In genomic region chr4:58064721-58065120, GRCm38 (mm10) we compare ENCODE assay signal across 29 mouse cellular contexts. TPM values are rescaled to one million over a fixed set of nuclear protein-coding genes. Genes with fewer than 3 reads are reported as not detected.
DNase-seq lines count a peak whose midpoint lies in the region; ATAC-seq lines count a peak whose summit lies in the region.
"Had no signal": no experiment of that assay in that cellular context is flagged by ENCODE, and none has a peak within 500 bp of the region (broad histone marks: within the 10 kb centered on the region; RNA-seq: fewer than 3 reads in every experiment).

No protein-coding gene starts in this region.

- H3K27ac ChIP-seq in intestine, embryonic 15.5 days, result no peak overlapping the region
- no peak overlapping the region for H3K27ac ChIP-seq in forebrain, embryonic 15.5 days (replicated peaks)
- H3K27ac ChIP-seq: embryonic facial prominence, embryonic 12.5 days; embryonic facial prominence, embryonic 15.5 days; hindbrain, embryonic 10.5 days; hindbrain, embryonic 13.5 days had no signal

- no peak overlapping the region for H3K9ac ChIP-seq in intestine, embryonic 15.5 days
- no peak overlapping the region for H3K9ac ChIP-seq in forebrain, embryonic 15.5 days (replicated peaks)
- H3K9ac ChIP-seq: embryonic facial prominence, embryonic 12.5 days; embryonic facial prominence, embryonic 15.5 days; hindbrain, embryonic 13.5 days had no signal

- DNase-seq in heart, adult 11 months, result peak; percentile 31
- DNase-seq in heart, postnatal 4 days, result no peak
- DNase-seq in large intestine, adult 2 months (ENCODE audit: low read depth, low spot score), result peak; percentile 53
- DNase-seq in adrenal gland, postnatal 14 days, result no peak
- DNase-seq: adrenal gland, adult 8-10 months; adrenal gland, postnatal 36 days; cerebellum, adult 18-20 months; cerebellum, adult 9-10 months; cerebellum, postnatal 14 days; gastrocnemius, postnatal 10 days; gastrocnemius, postnatal 36 days had no signal

- no peaks in the 10 kb centered on the region; the same call in 1 of the 2 replicates for H3K36me3 ChIP-seq in intestine, embryonic 15.5 days
- H3K36me3 ChIP-seq in forebrain, embryonic 15.5 days, result no peaks in the 10 kb centered on the region
- H3K36me3 ChIP-seq: hindbrain, embryonic 10.5 days; hindbrain, embryonic 13.5 days had no signal

- H3K4me2 ChIP-seq in intestine, embryonic 15.5 days (replicated peaks), result no peak overlapping the region
- H3K4me2 ChIP-seq in forebrain, embryonic 15.5 days (replicated peaks), result no peak overlapping the region
- H3K4me2 ChIP-seq: embryonic facial prominence, embryonic 12.5 days; embryonic facial prominence, embryonic 15.5 days; heart, embryonic 11.5 days; hindbrain, embryonic 13.5 days had no signal

- no peaks in the 10 kb centered on the region for H3K4me1 ChIP-seq in intestine, embryonic 15.5 days (replicated peaks)
- H3K4me1 ChIP-seq in forebrain, embryonic 15.5 days, result no peaks in the 10 kb centered on the region
- H3K4me1 ChIP-seq: embryonic facial prominence, embryonic 12.5 days; embryonic facial prominence, embryonic 15.5 days; hindbrain, embryonic 10.5 days; hindbrain, embryonic 13.5 days had no signal

- H3K4me3 ChIP-seq in intestine, embryonic 15.5 days (replicated peaks), result no peak overlapping the region
- no peak overlapping the region for H3K4me3 ChIP-seq in forebrain, embryonic 15.5 days
- H3K4me3 ChIP-seq: embryonic facial prominence, embryonic 12.5 days; embryonic facial prominence, embryonic 15.5 days; hindbrain, embryonic 10.5 days; hindbrain, embryonic 13.5 days had no signal

- H3K9me3 ChIP-seq in intestine, embryonic 15.5 days, result no peaks in the 10 kb centered on the region
- no peaks in the 10 kb centered on the region for H3K9me3 ChIP-seq in forebrain, embryonic 15.5 days
- H3K9me3 ChIP-seq: embryonic facial prominence, embryonic 12.5 days; embryonic facial prominence, embryonic 15.5 days; hindbrain, embryonic 10.5 days had no signal

- ATAC-seq in intestine, embryonic 15.5 days, result peak; percentile 65; the same call in 1 of the 2 replicates
- no peak for ATAC-seq in forebrain, embryonic 15.5 days (replicated peaks)
- ATAC-seq: activated CD4-positive, CD25-positive, alpha-beta regulatory T cell, adult 4 months; forebrain, embryonic 14.5 days; hindbrain, embryonic 16.5 days had no signal

- H3K27me3 ChIP-seq in intestine, embryonic 15.5 days (replicated peaks), result no peaks in the 10 kb centered on the region
- no peaks in the 10 kb centered on the region for H3K27me3 ChIP-seq in forebrain, embryonic 15.5 days
- H3K27me3 ChIP-seq: embryonic facial prominence, embryonic 12.5 days; embryonic facial prominence, embryonic 15.5 days; hindbrain, embryonic 13.5 days had no signal

- WGBS in intestine, embryonic 15.5 days, result 64% methylated on average over 2 of the region's 2 CpGs
- 28% methylated on average over 2 of the region's 2 CpGs for whole genome bisulfite sequencing in large intestine, adult 2 months
- 74% methylated on average over 2 of the region's 2 CpGs for WGBS in forebrain, embryonic 15.5 days

RNA-seq across cellular contexts. Expression of gene Txndc8, which starts 55.8 kb away (rescaled TPM):
- not detected for total RNA-seq in heart, postnatal 4 days (2021)
- not detected in 2 replicates for polyA plus RNA-seq in intestine, embryonic 15.5 days (2015; fragmentation: Nextera tagmentation; extraction: Ambion mirVana)
- polyA plus RNA-seq in large intestine, adult 2 months (2012; rRNA removed), result not detected in 2 replicates
- not detected in 2 replicates for total RNA-seq in adrenal gland, postnatal 14 days (2021)
- not detected in 2 replicates for polyA plus RNA-seq in forebrain, embryonic 15.5 days (2015; fragmentation: Nextera tagmentation; extraction: Ambion mirVana)
- total RNA-seq: adrenal gland, adult 8-10 months; adrenal gland, postnatal 36 days; common myeloid progenitor, adult 5-6 weeks; ES-E14; gastrocnemius, postnatal 10 days; gastrocnemius, postnatal 36 days; granulocyte monocyte progenitor cell, adult 5-6 weeks; heart, adult 8-10 months; heart, postnatal 25 days had no signal
- polyA plus RNA-seq: activated CD4-positive, CD25-positive, alpha-beta regulatory T cell, adult 4 months; embryonic facial prominence, embryonic 12.5 days; embryonic facial prominence, embryonic 15.5 days; forebrain, embryonic 11.5 days; forebrain, embryonic 14.5 days; heart, embryonic 11.5 days; heart, embryonic 14.5 days; heart, postnatal 0 days; hindbrain, embryonic 10.5 days; hindbrain, embryonic 13.5 days; hindbrain, embryonic 16.5 days had no signal

Comparison
In these comparisons a context has a peak if more than half of its experiments do, and no peak if none do; other contexts are left out.
1. DNase-seq: peak in heart, adult 11 months (single experiment) and large intestine, adult 2 months (single experiment); none in heart, postnatal 4 days (single experiment) and adrenal gland, postnatal 14 days (single experiment).